Mouse (Mus musculus) lung, embryonic 15.5 days (tissue): ENCODE measurements around the gene Mphosph10. TPM values are rescaled to one million over a fixed set of nuclear protein-coding genes. Genes with fewer than 3 reads are reported as not detected.

Experiments used
- ATAC-seq: fragments of 200-750 bp; cut with Nextera tagmentation; 2 replicates; pipeline ENCODE4 v1.8.0; 2017; ENCODE audit warnings: moderate number of reproducible peaks, borderline replicate concordance; ENCODE audit not compliant: low FRiP score, low TSS enrichment; ENCODE audit errors: extremely low read depth
- H3K27ac ChIP-seq: fragments of 300-500 bp; sonication (generic); 2 replicates; pipeline ENCODE4 v1.5.1; 2015; ENCODE audit warnings: moderate library complexity, mild to moderate bottlenecking, inconsistent platforms
- H3K27me3 ChIP-seq: fragments of 300-500 bp; sonication (generic); 2 replicates; pipeline ENCODE4 v1.6.1; 2015; ENCODE audit warnings: inconsistent platforms
- H3K36me3 ChIP-seq: fragments of 300-500 bp; sonication (generic); 2 replicates; pipeline ENCODE4 v1.6.1; 2015; ENCODE audit warnings: inconsistent platforms
- H3K4me1 ChIP-seq: fragments of 300-500 bp; sonication (generic); 2 replicates; pipeline ENCODE4 v1.6.1; 2015; ENCODE audit warnings: inconsistent platforms
- H3K4me2 ChIP-seq: fragments of 300-500 bp; sonication (generic); 2 replicates; pipeline ENCODE4 v1.6.1; 2015; ENCODE audit warnings: inconsistent platforms, mild to moderate bottlenecking, moderate library complexity
- H3K4me3 ChIP-seq: fragments of 300-500 bp; sonication (generic); 2 replicates; pipeline ENCODE4 v1.5.1; 2015; ENCODE audit warnings: mild to moderate bottlenecking, inconsistent platforms
- H3K9ac ChIP-seq: fragments of 300-500 bp; sonication (generic); 2 replicates; pipeline ENCODE4 v1.6.1; 2015; ENCODE audit warnings: inconsistent platforms
- H3K9me3 ChIP-seq: fragments of 300-500 bp; sonication (generic); 2 replicates; pipeline ENCODE4 v1.6.1; 2016; ENCODE audit warnings: inconsistent platforms
- WGBS: fragments of 180-500 bp; shearing (Covaris S2); methylation state at CpG from one replicate; pipeline ENCODE4 v1.1.7; 2015; 5-methylcytosine and 5-hydroxymethylcytosine counted together
- polyA plus RNA-seq: library from polyadenylated mRNA; unstranded; fragments of >200 nt; fragmentation: Nextera tagmentation; extraction: Ambion mirVana; gene quantifications from 2 replicates; pipeline ENCODE4 v1.2.1, GENCODE M21; 2015

Gene Mphosph10
- polyA plus RNA-seq, 1 experiment from 2014 or later = 38.4 TPM

DNA sequence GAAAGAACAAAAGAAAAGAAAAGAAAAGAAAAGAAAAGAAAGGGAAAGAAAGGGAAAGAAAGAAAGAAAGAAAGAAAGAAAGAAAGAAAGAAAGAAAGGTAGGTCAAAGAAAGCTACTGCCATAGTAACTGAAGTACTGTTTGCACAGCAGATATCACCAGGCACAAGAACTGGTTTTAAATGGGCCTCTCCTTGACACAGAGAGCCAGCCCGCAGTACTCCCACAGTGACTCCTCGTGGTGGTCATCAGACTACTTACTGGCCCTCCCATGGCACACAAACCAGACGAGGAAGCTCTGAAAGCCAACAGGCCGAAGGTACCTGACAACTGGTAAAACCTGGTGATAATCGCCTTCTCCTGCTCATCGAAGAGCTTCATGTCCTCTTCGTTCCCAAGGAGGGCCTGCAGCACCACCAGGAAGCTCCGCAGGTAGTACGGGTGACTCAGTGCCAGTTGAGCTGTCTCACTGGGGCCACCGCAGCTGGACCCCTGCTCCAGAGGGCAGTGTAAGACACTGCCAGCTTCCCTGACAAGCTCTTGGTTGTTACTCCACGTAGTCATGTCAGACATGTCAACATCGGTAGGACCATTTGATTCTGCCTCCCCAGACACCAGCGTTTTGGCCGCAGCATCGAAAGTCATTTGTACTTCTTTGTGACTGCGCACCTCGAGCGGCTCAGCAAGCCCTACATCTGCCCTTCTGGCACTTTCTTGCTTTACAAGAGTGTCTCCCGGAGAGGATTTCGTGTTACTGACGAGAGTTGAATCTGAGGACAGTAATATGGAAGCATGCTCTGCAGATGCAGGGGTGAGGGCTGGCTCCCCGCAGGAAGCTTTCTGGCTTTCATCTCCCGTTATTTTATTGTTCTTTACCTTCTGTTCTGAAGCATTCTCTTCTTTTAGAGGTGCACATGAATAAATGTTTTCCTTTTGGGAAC, 19.9 kb downstream of the Mphosph10 start:
- H3K4me2 ChIP-seq = no peak overlapping the region
- no peaks in the 10 kb centered on the region for H3K9me3 ChIP-seq
- H3K4me1 ChIP-seq = peaks cover 14% of the 10 kb centered on the region
- H3K27me3 ChIP-seq = no peaks in the 10 kb centered on the region
- WGBS = 85% methylated on average over 23 of the region's 23 CpGs
- H3K27ac ChIP-seq = no peak overlapping the region
- no peak overlapping the region for H3K9ac ChIP-seq
- ATAC-seq = no peak
- no peak overlapping the region for H3K4me3 ChIP-seq
- H3K36me3 ChIP-seq = peaks cover 29% of the 10 kb centered on the region

DNA sequence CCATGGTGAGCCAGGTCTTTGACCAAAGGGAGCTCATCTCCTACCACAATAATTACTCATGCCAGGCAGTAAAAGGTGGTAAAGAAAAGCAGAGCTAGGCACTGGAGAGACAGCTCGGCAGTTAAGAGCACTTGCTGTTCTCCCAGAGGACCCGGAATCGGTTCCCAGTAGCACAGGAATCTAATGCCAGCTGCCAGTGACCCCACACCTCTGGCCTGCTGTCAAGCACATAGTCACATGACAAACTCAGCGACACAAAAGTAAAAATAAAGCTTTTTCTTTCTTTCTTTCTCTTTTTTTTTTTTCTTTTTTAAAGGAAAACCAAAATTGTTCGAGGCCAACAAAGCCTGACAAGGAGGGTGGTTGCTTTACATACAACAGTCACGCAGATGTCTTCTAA, 22.2 kb downstream of the Mphosph10 start:
- 81% methylated on average over 6 of the region's 6 CpGs for WGBS
- H3K4me2 ChIP-seq = no peak overlapping the region
- H3K9me3 ChIP-seq = no peaks in the 10 kb centered on the region
- peaks cover 14% of the 10 kb centered on the region for H3K4me1 ChIP-seq
- no peak for ATAC-seq
- H3K9ac ChIP-seq = no peak overlapping the region
- no peak overlapping the region for H3K4me3 ChIP-seq
- no peak overlapping the region for H3K27ac ChIP-seq
- peaks cover 28% of the 10 kb centered on the region; the same call in 1 of the 2 replicates for H3K36me3 ChIP-seq
- H3K27me3 ChIP-seq = no peaks in the 10 kb centered on the region

DNA sequence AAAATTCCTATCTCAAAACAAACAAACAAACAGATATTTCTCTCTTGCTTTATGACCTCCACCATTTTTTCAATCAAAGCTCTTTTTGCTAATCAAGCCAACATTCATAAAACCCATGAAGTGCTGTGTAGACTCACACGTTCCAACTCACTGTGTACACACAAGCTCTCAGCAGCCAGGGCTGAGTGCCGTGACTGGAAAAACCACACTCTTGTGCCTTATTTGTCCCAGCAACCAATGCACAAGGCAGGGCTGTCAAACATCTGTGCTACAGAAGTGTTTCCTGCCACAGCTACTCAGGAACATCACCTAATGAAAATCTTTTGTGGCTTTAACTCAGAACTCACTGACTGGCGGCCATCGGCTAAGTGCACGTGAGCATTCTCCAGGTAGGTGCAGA, 26.2 kb downstream of the Mphosph10 start:
- Histone ChIP-seq H3K9ac (no peak overlapping the region), H3K4me2 (no peak overlapping the region), H3K36me3 (peaks cover 56% of the 10 kb centered on the region), H3K4me3 (no peak overlapping the region), H3K27me3 (no peaks in the 10 kb centered on the region), H3K27ac (no peak overlapping the region), H3K4me1 (no peaks in the 10 kb centered on the region), H3K9me3 (no peaks in the 10 kb centered on the region)
- no peak for ATAC-seq
- 73% methylated on average over 5 of the region's 5 CpGs for WGBS

DNA sequence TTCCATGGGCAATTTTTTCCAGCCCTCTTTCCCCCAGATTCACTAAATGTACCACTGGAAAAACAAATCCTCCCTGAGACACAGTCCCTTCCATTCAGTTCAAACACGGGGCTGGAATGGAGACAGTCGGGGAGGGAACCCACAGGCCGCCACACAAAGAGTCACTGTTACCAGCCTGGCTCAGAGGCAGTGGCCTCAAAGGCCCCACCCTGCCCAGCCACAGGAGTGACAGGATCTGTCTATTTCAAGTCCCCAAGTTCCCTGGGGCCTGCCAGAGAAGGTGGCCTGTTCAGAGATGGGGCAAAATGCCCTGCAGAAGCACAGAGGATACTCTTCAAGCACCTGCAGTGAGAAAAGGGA, 31.5 kb downstream of the Mphosph10 start:
- Histone ChIP-seq H3K36me3 (peaks cover 46% of the 10 kb centered on the region), H3K27me3 (no peaks in the 10 kb centered on the region), H3K4me1 (no peaks in the 10 kb centered on the region), H3K9me3 (no peaks in the 10 kb centered on the region), H3K4me2 (no peak overlapping the region), H3K27ac (no peak overlapping the region), H3K4me3 (no peak overlapping the region), H3K9ac (no peak overlapping the region)
- WGBS = 65% methylated on average over 3 of the region's 3 CpGs
- no peak for ATAC-seq

DNA sequence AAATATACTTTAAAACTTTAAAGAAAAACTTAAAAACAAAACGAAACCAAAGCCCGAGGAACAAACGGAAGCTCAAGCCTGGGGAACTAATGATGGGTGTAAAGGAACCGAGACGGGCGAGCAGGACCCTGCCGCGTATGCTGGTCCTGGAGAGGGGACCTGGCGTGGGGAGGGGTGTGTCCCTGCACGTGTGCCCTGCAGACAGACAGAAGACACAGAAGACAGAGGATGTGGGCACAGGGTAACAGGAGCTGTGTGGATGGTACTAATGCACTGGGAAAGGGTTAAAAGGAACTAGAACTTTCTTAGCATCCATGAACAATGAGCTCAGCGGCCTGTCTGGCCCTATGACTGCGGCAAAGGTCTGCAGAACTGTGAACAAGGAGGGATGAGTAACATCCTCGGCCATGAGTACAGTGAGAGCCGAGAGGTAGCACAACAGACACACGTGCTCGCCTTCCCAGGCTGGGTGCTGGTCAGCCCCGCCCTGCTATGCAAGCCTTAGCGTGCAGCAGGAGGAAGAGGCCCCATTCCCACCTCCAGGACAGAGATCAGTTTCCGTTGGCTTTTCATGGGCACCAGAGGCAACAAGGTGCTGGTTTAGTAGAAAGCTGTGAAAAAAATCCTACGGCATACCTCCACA, 32.0 kb downstream of the Mphosph10 start:
- no peak; the same call in 1 of the 2 replicates for ATAC-seq
- 82% methylated on average over 20 of the region's 20 CpGs for WGBS
- Histone ChIP-seq H3K4me3 (no peak overlapping the region), H3K27me3 (no peaks in the 10 kb centered on the region), H3K27ac (no peak overlapping the region), H3K9ac (no peak overlapping the region), H3K4me2 (no peak overlapping the region), H3K4me1 (no peaks in the 10 kb centered on the region), H3K36me3 (peaks cover 45% of the 10 kb centered on the region), H3K9me3 (no peaks in the 10 kb centered on the region)

DNA sequence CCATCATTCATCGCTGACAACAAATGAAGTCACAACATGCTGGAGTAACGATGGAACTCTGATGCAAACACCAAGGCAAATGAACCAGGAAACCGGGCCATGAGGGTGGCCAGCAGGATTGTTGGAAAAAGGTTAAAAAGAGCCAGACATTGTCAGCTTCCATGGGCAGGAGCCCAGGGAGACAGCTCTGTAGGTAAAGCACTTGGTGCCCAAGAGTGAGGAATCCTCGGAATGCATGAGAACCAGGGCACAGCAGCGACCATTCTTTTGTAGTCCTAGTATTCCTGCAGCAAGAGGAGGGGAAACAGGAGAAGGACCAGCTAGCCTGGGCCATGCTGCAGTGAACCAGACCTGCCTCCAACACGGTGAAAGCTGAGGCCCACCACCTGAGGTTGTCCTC, 33.4 kb downstream of the Mphosph10 start:
- H3K4me3 ChIP-seq = no peak overlapping the region
- H3K4me1 ChIP-seq = no peaks in the 10 kb centered on the region
- ATAC-seq = no peak
- H3K9ac ChIP-seq = no peak overlapping the region
- H3K9me3 ChIP-seq = no peaks in the 10 kb centered on the region
- WGBS = 71% methylated on average over 6 of the region's 6 CpGs
- no peak overlapping the region for H3K4me2 ChIP-seq
- H3K27me3 ChIP-seq = no peaks in the 10 kb centered on the region
- H3K27ac ChIP-seq = no peak overlapping the region
- H3K36me3 ChIP-seq = peaks cover 36% of the 10 kb centered on the region

DNA sequence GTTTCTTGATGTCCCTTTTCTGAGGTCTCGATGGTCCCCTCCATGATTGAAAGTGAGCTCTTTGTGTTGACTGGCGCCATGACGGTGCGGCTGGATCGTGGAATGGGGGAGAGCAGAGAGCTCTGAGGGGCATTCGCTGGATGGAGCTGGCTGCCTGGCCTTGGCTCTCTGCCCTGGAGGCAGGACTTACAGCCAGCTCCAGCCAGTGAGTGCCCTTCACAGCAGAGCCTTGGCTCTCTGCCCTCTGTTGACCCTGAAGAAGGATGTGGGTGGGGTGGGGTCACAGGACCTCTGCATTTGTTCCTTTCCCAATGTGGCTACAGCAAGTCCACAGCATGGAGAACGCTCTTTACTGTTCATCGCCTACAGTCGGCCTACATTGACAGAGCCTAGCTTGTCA, 34.7 kb downstream of the Mphosph10 start:
- no peaks in the 10 kb centered on the region for H3K27me3 ChIP-seq
- H3K9ac ChIP-seq = no peak overlapping the region
- no peak overlapping the region for H3K4me3 ChIP-seq
- peaks cover 36% of the 10 kb centered on the region for H3K36me3 ChIP-seq
- no peak for ATAC-seq
- H3K4me1 ChIP-seq = no peaks in the 10 kb centered on the region
- 89% methylated on average over 9 of the region's 9 CpGs for WGBS
- H3K9me3 ChIP-seq = no peaks in the 10 kb centered on the region
- H3K4me2 ChIP-seq = no peak overlapping the region
- H3K27ac ChIP-seq = no peak overlapping the region

DNA sequence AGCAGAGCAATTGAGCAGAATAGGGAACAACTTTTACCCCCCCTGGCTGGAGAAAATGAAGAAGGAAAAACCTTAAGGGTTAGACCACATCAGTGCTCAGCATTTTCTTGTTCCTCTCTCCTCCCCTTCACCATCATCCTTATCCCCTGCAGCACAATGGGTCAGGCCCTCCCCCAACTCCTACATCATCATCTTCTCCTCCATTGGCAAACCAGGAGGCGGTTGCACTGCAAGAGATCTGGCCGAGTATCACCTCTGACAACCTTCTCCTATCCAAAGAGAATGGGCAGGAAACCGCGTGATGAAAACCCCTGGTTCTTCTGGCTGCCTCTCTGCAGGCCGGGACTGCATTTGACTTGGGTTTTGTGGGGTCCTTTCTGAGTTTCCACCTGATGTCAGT, 35.4 kb downstream of the Mphosph10 start:
- peaks cover 31% of the 10 kb centered on the region for H3K36me3 ChIP-seq
- H3K4me1 ChIP-seq = no peaks in the 10 kb centered on the region
- WGBS = 85% methylated on average over 5 of the region's 5 CpGs
- no peaks in the 10 kb centered on the region for H3K27me3 ChIP-seq
- H3K4me2 ChIP-seq = no peak overlapping the region
- H3K4me3 ChIP-seq = no peak overlapping the region
- no peak for ATAC-seq
- no peak overlapping the region for H3K9ac ChIP-seq
- H3K27ac ChIP-seq = no peak overlapping the region
- no peaks in the 10 kb centered on the region for H3K9me3 ChIP-seq

DNA sequence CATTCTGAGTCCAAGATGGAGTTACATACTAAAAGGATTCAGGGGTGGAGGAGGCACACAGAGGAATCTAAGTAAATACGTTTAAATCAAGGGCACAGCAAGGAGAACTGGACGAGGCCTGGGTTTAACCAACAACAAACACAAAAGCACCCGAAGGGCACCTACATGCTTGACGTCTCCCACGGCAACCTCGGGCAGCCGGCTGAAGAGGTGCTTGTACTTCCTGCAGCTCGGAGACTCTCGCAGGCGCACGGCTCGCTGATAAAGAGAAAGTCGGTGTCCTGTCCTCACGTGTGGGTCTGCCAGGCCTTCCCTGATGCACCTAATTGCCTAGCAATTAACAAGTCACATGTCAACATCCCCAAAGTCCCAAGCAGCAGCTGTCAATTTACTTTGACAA, 37.9 kb downstream of the Mphosph10 start:
- Histone ChIP-seq H3K36me3 (peaks cover 30% of the 10 kb centered on the region), H3K27me3 (no peaks in the 10 kb centered on the region)
- ATAC-seq = no peak

DNA sequence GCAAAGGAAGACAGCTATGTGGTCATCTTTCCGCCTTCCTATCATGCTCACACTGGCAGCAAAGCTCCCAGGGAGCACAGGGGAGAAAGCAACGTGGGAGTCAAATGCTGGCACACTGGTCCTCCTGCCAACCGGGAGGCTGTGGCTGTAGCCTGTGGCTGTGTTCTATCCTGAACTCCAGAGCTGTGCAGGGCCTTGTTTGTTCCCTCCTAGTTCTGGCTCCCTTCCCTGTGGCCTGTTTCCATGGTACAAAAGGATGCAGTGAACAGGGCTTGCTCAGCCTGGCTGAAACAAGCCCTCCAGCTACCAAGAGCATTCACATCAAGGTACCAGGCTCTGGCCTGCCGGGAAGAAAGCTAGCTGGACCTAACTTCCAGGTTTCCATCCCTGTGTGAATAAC, 41.0 kb downstream of the Mphosph10 start:
- no peak overlapping the region for H3K9ac ChIP-seq
- no peak overlapping the region for H3K4me2 ChIP-seq
- no peaks in the 10 kb centered on the region for H3K27me3 ChIP-seq
- no peaks in the 10 kb centered on the region for H3K9me3 ChIP-seq
- no peak overlapping the region for H3K4me3 ChIP-seq
- no peak overlapping the region for H3K27ac ChIP-seq
- no peak for ATAC-seq
- WGBS = 83% methylated on average over 4 of the region's 4 CpGs
- H3K4me1 ChIP-seq = no peaks in the 10 kb centered on the region
- H3K36me3 ChIP-seq = peaks cover 24% of the 10 kb centered on the region

More for the DNA sequence above, 37.9 kb downstream of the Mphosph10 start:
- Histone ChIP-seq H3K4me1 (no peaks in the 10 kb centered on the region), H3K4me3 (no peak overlapping the region), H3K9me3 (no peaks in the 10 kb centered on the region), H3K4me2 (no peak overlapping the region), H3K9ac (no peak overlapping the region), H3K27ac (no peak overlapping the region)
- WGBS = 68% methylated on average over 14 of the region's 14 CpGs

DNA sequence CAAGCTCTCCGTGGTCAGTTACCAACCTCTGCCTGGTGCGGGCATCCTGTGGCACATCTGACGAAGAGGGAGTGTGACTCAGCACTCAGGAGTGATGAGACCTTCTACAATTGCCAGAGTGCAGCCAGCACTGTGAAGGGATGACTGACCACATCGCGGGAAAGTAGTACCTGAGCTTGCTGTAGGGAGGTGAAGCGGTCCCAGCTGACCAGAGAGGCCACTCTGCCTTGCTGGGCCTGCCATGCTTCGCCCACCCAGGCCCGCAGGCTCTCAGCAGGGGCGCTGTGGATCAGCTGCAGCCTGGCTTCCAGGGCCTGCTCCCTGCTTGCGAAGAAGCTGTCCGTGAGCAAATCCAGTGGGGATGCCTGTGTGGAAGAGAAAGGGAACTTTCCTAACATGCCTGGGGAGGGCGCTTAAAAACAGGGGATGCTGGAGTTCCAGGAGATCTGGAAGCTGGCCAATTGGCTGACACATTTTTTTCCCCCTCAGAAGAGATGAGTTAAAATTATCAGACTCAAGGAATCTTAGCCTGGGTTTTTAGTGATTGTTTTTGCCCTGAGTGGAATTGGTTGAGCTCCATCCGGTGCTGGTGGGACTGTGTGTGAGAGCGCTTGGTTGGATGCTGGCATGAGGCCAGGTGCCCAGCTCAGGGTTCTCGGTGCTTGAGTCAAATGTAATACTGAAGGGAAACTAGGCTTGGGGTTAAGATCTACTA, 42.8 kb downstream of the Mphosph10 start:
- no peak overlapping the region for H3K27ac ChIP-seq
- no peak for ATAC-seq
- H3K4me2 ChIP-seq = no peak overlapping the region
- H3K4me1 ChIP-seq = no peaks in the 10 kb centered on the region
- H3K9ac ChIP-seq = no peak overlapping the region
- H3K9me3 ChIP-seq = no peaks in the 10 kb centered on the region
- H3K27me3 ChIP-seq = no peaks in the 10 kb centered on the region
- no peak overlapping the region for H3K4me3 ChIP-seq
- peaks cover 26% of the 10 kb centered on the region for H3K36me3 ChIP-seq
- 82% methylated on average over 15 of the region's 15 CpGs for WGBS

DNA sequence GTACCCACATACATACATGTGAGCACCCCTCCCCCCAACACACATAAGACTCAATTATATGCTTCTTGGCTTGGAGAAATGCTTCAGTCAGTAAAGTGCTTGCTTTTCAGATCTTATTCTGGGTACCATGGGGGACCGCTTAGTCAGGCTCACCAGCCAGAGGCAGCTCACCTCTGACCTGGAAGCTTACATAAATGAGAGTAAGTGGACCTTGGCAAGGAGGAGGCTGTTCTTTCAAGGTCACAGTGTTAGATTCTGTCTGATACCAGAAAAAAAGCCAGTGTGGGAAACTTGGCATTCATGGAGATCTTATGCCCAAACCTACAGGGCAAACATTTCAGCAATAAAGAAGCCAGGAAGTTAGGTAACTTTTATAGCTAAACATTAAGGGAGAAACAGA, 44.3 kb downstream of the Mphosph10 start:
- no peaks in the 10 kb centered on the region for H3K9me3 ChIP-seq
- H3K9ac ChIP-seq = no peak overlapping the region
- no peaks in the 10 kb centered on the region for H3K27me3 ChIP-seq
- no peaks in the 10 kb centered on the region for H3K4me1 ChIP-seq
- no peak for ATAC-seq
- no peak overlapping the region for H3K4me2 ChIP-seq
- WGBS = 96% methylated on average over 1 of the region's 1 CpGs
- H3K27ac ChIP-seq = no peak overlapping the region
- H3K36me3 ChIP-seq = peaks cover 16% of the 10 kb centered on the region
- no peak overlapping the region for H3K4me3 ChIP-seq
